Mouse (Mus musculus) duodenum, adult 2 months (tissue): ENCODE results near the gene Cyth2. TPM values are rescaled to one million over a fixed set of nuclear protein-coding genes. Genes with fewer than 3 reads are reported as not detected.

Experiments
- polyA plus RNA-seq: library from polyadenylated mRNA; depleted of rRNA; stranded (reverse); fragments of >200 nt; gene quantifications from 2 replicates; pipeline ENCODE4 v1.2.3, GENCODE M21; 2012; ENCODE audit warnings: low replicate concordance; rRNA removed

Cyth2 gene
- polyA plus RNA-seq, result 68.2 and 124 TPM in 2 replicates

DNA sequence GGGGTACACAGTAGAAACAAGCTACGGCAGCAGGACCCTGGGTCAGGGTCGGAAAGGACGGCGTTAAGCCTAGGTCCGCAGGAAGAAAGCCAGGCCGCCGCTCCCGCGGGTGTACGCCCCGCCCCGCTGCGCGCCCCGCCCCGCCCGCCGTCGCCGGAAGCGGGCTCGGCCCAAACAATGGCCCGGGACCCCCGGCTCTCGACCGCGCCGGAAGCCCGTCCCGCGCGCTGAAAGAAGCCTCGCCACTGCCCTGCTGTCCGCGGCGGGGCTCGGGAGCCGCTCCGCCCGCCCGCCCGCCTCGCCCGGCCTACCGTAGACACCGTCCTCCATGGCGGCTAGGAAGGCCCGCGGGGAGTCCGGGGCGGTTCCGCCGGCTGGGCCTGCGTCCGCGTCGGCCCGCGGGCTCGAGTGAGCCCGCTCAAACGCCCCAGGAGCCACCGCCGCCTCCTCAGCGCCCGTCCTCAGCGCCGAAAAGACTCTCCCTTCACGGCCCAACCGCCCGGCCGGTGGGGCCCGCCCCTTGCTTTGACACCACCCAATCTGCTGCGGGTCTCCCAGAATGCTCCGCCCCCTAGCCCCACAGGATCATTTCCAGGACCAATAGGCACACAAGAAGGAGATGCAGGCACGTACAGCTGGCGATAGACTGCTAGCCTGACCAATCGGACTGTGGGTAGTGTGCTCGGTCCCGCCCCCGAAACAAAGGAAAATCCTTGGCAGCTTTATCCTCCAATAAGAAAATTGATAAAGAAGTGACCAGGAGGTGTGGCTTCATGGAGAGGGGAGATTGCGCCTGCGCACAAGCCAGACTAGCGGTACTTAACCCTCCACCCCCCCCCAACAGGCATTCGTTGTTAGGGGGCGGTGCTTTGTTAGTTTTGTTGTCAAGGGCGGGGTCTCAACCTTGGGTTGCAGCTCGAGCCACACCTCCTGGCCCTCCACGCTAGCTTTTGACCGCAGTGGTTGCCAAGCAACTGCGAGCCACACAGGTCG is at the start of gene Cyth2:
Gene Cyth2 (minus strand): TSS at position 795 of the 993 bp plus-strand sequence.

DNA sequence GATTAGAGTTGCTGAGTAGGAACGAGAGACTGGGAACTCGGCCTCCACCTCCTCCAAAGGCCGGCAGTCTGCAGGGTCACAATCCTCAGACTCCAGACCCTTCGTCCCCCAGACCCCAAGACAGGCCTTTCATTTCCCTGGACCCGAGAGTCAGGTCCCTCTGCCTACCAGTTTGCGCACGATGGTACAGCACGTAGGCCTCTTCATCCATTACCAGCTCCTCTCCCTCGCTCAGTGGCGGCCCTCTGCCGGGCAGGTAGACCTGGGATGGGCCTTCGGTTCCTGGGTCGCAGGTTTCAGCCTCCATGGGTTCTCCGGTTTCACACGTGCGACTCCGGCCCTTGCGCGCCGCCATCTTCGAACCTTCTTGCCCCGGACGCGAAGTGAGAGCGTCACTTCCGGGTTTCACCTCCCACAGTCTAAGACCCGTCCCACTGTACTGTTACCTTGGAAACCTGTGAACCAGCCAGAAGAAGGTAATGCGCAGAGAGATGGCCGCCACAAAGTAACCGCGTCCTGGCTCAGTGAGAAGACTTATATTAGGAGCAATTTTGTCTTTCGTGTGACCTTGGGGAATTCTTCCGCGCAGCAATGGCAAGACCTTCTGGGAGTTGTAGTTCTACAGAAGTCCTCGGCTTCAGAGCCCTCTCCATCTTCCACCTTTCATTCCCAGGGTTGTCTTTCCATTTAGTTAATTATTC is 16.2 kb upstream of the Cyth2 start, which contains the start of gene Grwd1:
Gene Grwd1 (minus strand): TSS at position 518 of the 701 bp plus-strand sequence.

DNA sequence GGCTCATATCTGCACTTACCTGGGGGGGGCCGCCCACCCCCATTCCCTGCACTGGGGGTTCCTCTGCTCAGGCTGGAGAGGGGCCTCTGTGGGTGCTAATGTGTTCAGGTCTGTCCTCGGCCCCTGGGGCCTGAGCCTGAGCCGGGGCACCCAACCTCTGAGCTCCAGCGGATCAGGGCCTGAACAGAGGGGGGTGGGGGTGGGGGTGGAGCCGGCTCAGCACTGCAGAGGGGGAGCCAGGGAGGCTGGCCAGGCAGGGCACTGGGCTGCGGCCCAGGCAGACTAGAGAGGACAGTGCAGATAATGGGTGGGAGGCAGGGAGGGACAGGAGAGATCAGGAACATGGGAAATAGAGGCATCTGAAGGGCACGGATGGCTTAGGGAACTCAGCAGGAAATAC is 10.2 kb upstream of the Cyth2 start, which contains the start of gene Kcnj14:
Gene Kcnj14 (minus strand): TSS at position 185 of the 400 bp plus-strand sequence.

DNA sequence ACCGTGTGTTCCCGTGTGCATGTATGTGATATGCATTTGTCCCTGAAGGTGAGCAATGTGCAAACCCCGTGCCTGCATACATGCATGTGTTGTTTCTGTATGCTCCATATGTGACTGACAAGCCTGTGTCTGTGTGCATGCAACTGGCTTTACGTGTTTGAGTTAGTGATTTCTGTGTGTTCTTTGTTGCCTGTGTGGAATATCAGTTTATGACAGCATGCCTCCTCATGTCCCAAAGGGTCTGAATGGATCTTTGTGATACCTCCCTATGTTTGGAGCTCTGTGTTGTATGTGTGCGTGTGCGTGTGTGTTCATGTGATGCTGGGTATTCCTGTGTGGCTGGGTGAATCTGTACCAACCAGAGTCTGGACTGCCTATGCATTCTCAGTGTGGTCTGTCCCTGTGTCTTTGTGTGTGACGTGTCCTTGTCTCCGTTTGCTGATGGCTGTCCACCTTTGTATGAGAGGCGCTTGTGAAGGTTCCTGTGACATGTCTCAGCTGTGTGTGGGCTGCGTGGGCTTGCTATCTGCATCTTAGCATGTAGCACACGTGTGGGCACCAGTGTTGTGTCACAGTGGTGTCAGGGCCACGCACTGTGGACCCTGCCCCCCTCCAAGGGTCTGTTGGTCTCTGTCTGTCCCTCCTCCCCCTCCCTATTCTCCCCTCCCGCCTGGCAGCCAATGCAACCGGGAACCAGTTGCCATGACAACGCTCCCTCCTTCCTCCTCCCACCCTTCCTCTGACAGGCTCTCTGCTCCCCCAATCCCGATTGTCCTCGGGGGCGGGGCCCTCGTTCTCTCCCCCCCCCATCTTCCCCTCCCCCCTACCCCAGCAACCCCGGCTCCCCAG is 29.6 kb downstream of the Cyth2 start, which contains the start of gene Sult2b1:
Gene Sult2b1 (minus strand): TSS at position 146 of the 849 bp plus-strand sequence.

DNA sequence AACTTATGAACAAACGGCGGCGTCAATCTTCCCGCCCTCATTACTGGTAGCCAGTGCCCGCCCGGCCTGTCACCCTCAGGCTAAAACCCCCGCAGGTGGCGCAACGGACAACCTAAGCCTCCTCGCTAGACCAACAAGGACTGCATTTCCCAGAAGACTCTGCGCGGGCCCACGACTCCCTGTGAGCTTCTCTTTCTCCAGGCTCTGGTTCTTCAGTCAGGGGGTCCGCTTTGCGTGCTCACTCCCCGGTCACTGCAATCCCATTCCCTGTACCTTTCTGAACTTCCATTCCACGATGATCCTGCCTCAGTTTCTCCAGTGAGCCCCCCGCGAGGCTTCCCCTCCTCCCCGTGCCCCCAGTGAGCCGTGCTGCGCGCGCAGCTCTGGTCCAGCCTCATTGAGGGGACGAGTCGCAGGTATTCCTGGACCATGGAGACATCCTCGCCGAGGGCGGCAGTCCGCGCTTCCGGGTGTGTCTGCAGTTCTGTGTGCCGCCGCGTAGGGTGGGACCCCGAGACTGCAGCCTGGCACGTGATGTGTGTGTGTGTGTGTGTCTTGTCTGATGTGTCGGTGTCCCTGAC is 30.8 kb downstream of the Cyth2 start, which contains the start of gene Lmtk3:
Gene Lmtk3 (plus strand): TSS at position 228 of the 581 bp plus-strand sequence.

Other genes starting within 250 kb of the Cyth2 start
- gene Bcat2, start 244.4 kb downstream of the Cyth2 start, polyA plus RNA-seq, result 31.0 and 41.9 TPM in 2 replicates
- 2.2 TPM in 1 of 2 replicates, not detected in the other for gene Fgf21, start 199.1 kb downstream of the Cyth2 start, polyA plus RNA-seq
- gene Fut1, start 197.3 kb downstream of the Cyth2 start, polyA plus RNA-seq, result 0.47 and 1.1 TPM in 2 replicates
- 0.25 and 0.43 TPM in 2 replicates for gene Izumo1, start 192.8 kb downstream of the Cyth2 start, polyA plus RNA-seq
- 8.4 and 11.8 TPM in 2 replicates for gene Rasip1, start 187.1 kb downstream of the Cyth2 start, polyA plus RNA-seq
- 1.1 and 2.0 TPM in 2 replicates for gene Mamstr, start 174.6 kb downstream of the Cyth2 start, polyA plus RNA-seq
- gene Fut2, start 148.2 kb downstream of the Cyth2 start, polyA plus RNA-seq, result 0.25 and 20.6 TPM in 2 replicates
- gene Ntn5, start 130.6 kb downstream of the Cyth2 start, polyA plus RNA-seq, result 0.15 and 0.25 TPM in 2 replicates
- 0.08 and 0.23 TPM in 2 replicates for gene Sec1, start 120.2 kb downstream of the Cyth2 start, polyA plus RNA-seq
- gene Car11, start 114.7 kb downstream of the Cyth2 start, polyA plus RNA-seq, result 1.8 and 5.9 TPM in 2 replicates
- 13.9 and 52.0 TPM in 2 replicates for gene Dbp, start 109.5 kb downstream of the Cyth2 start, polyA plus RNA-seq
- 1,256 and 1,945 TPM in 2 replicates for gene Rpl18, start 99.1 kb downstream of the Cyth2 start, polyA plus RNA-seq
- 176 and 286 TPM in 2 replicates for gene Sphk2, start 96.6 kb downstream of the Cyth2 start, polyA plus RNA-seq
- gene Fam83e, start 93.4 kb downstream of the Cyth2 start, polyA plus RNA-seq, result 97.0 and 162 TPM in 2 replicates
- 0.63 TPM in 1 of 2 replicates, not detected in the other for gene Spaca4, start 88.8 kb downstream of the Cyth2 start, polyA plus RNA-seq
- gene Lmtk3, start 30.8 kb downstream of the Cyth2 start, polyA plus RNA-seq, result 1.4 and 5.4 TPM in 2 replicates
- 111 and 403 TPM in 2 replicates for gene Sult2b1, start 29.9 kb downstream of the Cyth2 start, polyA plus RNA-seq
- gene Kcnj14, start 10.2 kb upstream of the Cyth2 start, polyA plus RNA-seq, result 0.08 TPM in 2 replicates
- 12.1 and 13.8 TPM in 2 replicates for gene Grwd1, start 16.4 kb upstream of the Cyth2 start, polyA plus RNA-seq
- gene Kdelr1, start 58.2 kb upstream of the Cyth2 start, polyA plus RNA-seq, result 305 and 397 TPM in 2 replicates
- 9.6 and 14.4 TPM in 2 replicates for gene Grin2d, start 63.8 kb upstream of the Cyth2 start, polyA plus RNA-seq
- 0.14 and 0.53 TPM in 2 replicates for gene Syngr4, start 82.1 kb upstream of the Cyth2 start, polyA plus RNA-seq
- 73.2 and 97.3 TPM in 2 replicates for gene Tmem143, start 82.4 kb upstream of the Cyth2 start, polyA plus RNA-seq
- 61.3 and 62.2 TPM in 2 replicates for gene Emp3, start 106.8 kb upstream of the Cyth2 start, polyA plus RNA-seq
- 10.6 and 24.0 TPM in 2 replicates for gene Ccdc114, start 109.5 kb upstream of the Cyth2 start, polyA plus RNA-seq
- gene Abcc6, start 215.7 kb upstream of the Cyth2 start, polyA plus RNA-seq, result 11.8 and 26.8 TPM in 2 replicates
- gene Nomo1, start 219.1 kb upstream of the Cyth2 start, polyA plus RNA-seq, result 46.2 and 54.6 TPM in 2 replicates